Mouse (Mus musculus) liver, embryonic 14.5 days (tissue): ENCODE measurements around the gene Hspd1. TPM values are rescaled to one million over a fixed set of nuclear protein-coding genes. Genes with fewer than 3 reads are reported as not detected.
"Not testable (repeated sequence)": the region's sequence is repeated elsewhere in the genome, so short reads cannot be mapped to it uniquely, and the experiment has no call there.

ENCODE experiments used
- ATAC-seq: fragments of 200-750 bp; cut with Nextera tagmentation; 2 replicates; pipeline ENCODE4 v1.8.0; 2017; ENCODE audit warnings: moderate number of reproducible peaks, mild to moderate bottlenecking, moderate library complexity; ENCODE audit not compliant: insufficient read depth
- DNase-seq, 3 experiments: peaks; one replicate each; pipeline ENCODE4 v3.0.0-alpha.2; 2012 to 2013; ENCODE audit warnings: low read depth in 3 of 3, low spot score in 3 of 3
- H3K27ac ChIP-seq: fragments of 300-500 bp; sonication (generic); 2 replicates; pipeline ENCODE4 v1.5.1; 2014; ENCODE audit warnings: moderate library complexity, mild to moderate bottlenecking, control low read depth, inconsistent platforms
- H3K27me3 ChIP-seq: fragments of 300-500 bp; sonication (generic); 2 replicates; pipeline ENCODE4 v1.6.1; 2014; ENCODE audit warnings: mild to moderate bottlenecking, low read length, moderate library complexity; ENCODE audit not compliant: control insufficient read depth, insufficient read depth
- H3K36me3 ChIP-seq: fragments of 300-500 bp; sonication (generic); replicated peaks from 2 replicates; pipeline ENCODE4 v1.6.1; 2014; ENCODE audit warnings: low read depth; ENCODE audit not compliant: control insufficient read depth, insufficient read depth
- H3K4me1 ChIP-seq, 2 experiments: fragments of 200-500 bp in 1 of 2; fragments of 300-500 bp in 1 of 2; sonication (generic) in 1 of 2; replicated peaks; 2 replicates each; pipeline ENCODE4 v1.6.1; 2012 to 2014; ENCODE audit warnings: antibody characterized with exemption in 1 of 2, inconsistent platforms in 1 of 2, low read length in 1 of 2; ENCODE audit not compliant: control insufficient read depth in 2 of 2, insufficient read depth in 2 of 2
- H3K4me2 ChIP-seq: fragments of 300-500 bp; sonication (generic); 2 replicates; pipeline ENCODE4 v1.6.1; 2014; ENCODE audit warnings: low read depth, mild to moderate bottlenecking, control low read depth, moderate library complexity
- H3K4me3 ChIP-seq, 2 experiments: fragments of 200-500 bp in 1 of 2; fragments of 300-500 bp in 1 of 2; sonication (generic) in 1 of 2; 2 replicates each; pipeline ENCODE4 v1.5.1; 2012 to 2014; ENCODE audit warnings: low read depth in 2 of 2, low read length in 2 of 2, mild to moderate bottlenecking in 2 of 2, control low read depth in 1 of 2, inconsistent platforms in 1 of 2, moderate library complexity in 1 of 2; ENCODE audit not compliant: insufficient read depth in 1 of 2
- H3K9ac ChIP-seq: fragments of 300-500 bp; sonication (generic); replicated peaks from 2 replicates; pipeline ENCODE4 v1.6.1; 2014; ENCODE audit warnings: mild to moderate bottlenecking, control low read depth, moderate library complexity
- H3K9me3 ChIP-seq: fragments of 300-500 bp; sonication (generic); 2 replicates; pipeline ENCODE4 v1.6.1; 2016; ENCODE audit warnings: low read length, mixed read lengths; ENCODE audit not compliant: control insufficient read depth
- CTCF ChIP-seq: IDR thresholded peaks from 2 replicates; pipeline ENCODE4 v1.5.1; 2016; ENCODE audit warnings: antibody characterized with exemption, low read depth, control low read depth
- EP300 ChIP-seq: IDR thresholded peaks from 2 replicates; pipeline ENCODE4 v1.6.1; 2016; ENCODE audit warnings: antibody characterized with exemption, low read depth
- WGBS: fragments of 180-500 bp; shearing (Covaris S2); extraction: QIAGEN DNeasy Blood & Tissue Kit; methylation state at CpG from one replicate; pipeline ENCODE4 v1.1.7; 2014; ENCODE audit not compliant: insufficient replicate concordance; 5-methylcytosine and 5-hydroxymethylcytosine counted together
- polyA plus RNA-seq, 2 experiments: library from polyadenylated mRNA; depleted of rRNA in 1 of 2; stranded (reverse) in 1 of 2; unstranded in 1 of 2; fragments of >200 nt; fragmentation: Nextera tagmentation in 1 of 2; extraction: Ambion mirVana in 1 of 2; gene quantifications; 2 replicates each; pipeline versions ENCODE4 v1.2.1 to v1.2.3; 2012 to 2014

The Hspd1 gene
- polyA plus RNA-seq, 2 experiments, result 163 to 241 TPM

DNA sequence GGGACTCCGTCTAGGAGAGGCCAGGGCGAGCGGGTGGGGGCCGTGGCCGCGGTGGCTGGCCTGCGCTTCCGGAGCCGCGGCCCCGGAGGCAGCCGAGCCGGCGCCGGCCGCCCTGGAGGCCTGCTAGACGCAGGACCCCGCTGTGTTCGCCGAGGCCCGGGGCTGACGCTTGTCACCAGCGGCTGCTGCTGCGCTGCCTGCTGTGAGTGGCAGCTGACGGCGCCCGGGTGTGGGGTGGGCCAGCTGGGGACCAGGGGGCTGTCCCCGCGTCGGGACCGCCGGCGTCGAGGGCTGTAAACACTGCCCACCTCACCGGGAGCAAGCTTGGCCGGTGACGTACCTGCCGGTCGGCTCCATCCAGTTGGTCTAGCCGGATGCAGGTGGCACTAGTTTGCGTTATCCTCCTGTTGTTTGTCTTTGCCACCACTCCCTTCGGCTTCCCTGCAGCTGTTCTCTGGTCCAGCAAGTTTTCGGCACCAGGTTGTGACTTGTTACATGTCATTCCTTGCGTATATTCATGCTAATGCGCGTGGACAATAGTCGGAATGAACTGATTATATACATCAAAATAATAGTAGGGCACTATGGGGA lies 43.5 kb upstream of the Hspd1 start:
- peak; percentile 29 to 37 (median 32) for DNase-seq
- under 1% methylated on average over 46 of the region's 47 CpGs for WGBS

DNA sequence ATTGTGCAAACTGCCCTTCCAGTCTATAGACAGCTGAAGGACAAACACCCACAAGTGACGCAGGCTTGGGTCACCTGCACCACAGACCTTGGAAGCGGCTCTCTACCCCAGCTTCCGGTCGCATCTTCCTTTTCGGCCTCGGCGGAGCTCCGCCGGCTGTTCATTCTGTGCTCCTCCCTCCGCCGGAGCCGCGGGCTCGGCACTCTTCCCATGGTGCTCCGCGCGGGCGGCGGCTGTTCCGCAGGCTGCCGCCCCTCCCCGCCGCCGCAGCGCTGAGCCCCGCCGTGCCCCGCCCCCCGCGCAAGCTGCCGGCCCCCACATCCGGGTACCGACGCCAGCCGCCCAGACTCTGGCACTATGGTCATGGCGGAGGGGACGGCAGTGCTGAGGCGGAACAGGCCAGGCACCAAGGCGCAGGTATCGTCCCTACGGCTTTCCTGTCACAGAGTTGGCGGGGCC lies 42.9 kb upstream of the Hspd1 start, which contains the start of gene Mob4:
Gene Mob4, plus strand, starts transcription at position 289 of the 459 bp plus-strand sequence.
- peak; percentile 84 to 87 (median 85) for DNase-seq
- H3K36me3 ChIP-seq, result no peaks in the 10 kb centered on the region; the same call in 1 of the 2 replicates
- peak; percentile 96 for ATAC-seq
- no peak; the same call in 1 of the 2 replicates for TF ChIP-seq EP300
- no peak for TF ChIP-seq CTCF
- WGBS, result under 1% methylated on average over 42 of the region's 42 CpGs
- H3K4me1 ChIP-seq, result peaks cover 13 to 18% of the 10 kb centered on the region in 2 experiments
- H3K27ac ChIP-seq, result peak within 1 kb of the TSS; percentile 76
- H3K4me3 ChIP-seq, result peak within 1 kb of the TSS; percentile 81 to 92
- peak within 1 kb of the TSS; percentile 79 for H3K4me2 ChIP-seq
- peak within 1 kb of the TSS; percentile 97 for H3K9ac ChIP-seq
- H3K9me3 ChIP-seq, result no peaks in the 10 kb centered on the region
- no peaks in the 10 kb centered on the region for H3K27me3 ChIP-seq

More for the DNA sequence above, 43.5 kb upstream of the Hspd1 start:
- Histone ChIP-seq H3K27ac (peak overlapping the region; percentile 76), H3K27me3 (no peaks in the 10 kb centered on the region), H3K4me2 (peak overlapping the region; percentile 78), H3K4me3 (peak overlapping the region; percentile 81 to 92), H3K4me1 (peaks cover 13 to 18% of the 10 kb centered on the region in 2 experiments), H3K9ac (peak overlapping the region; percentile 97), H3K9me3 (no peaks in the 10 kb centered on the region), H3K36me3 (no peaks in the 10 kb centered on the region; the same call in 1 of the 2 replicates)
- ATAC-seq, result peak; percentile 77
- TF ChIP-seq CTCF (no peak), EP300 (no peak)

DNA sequence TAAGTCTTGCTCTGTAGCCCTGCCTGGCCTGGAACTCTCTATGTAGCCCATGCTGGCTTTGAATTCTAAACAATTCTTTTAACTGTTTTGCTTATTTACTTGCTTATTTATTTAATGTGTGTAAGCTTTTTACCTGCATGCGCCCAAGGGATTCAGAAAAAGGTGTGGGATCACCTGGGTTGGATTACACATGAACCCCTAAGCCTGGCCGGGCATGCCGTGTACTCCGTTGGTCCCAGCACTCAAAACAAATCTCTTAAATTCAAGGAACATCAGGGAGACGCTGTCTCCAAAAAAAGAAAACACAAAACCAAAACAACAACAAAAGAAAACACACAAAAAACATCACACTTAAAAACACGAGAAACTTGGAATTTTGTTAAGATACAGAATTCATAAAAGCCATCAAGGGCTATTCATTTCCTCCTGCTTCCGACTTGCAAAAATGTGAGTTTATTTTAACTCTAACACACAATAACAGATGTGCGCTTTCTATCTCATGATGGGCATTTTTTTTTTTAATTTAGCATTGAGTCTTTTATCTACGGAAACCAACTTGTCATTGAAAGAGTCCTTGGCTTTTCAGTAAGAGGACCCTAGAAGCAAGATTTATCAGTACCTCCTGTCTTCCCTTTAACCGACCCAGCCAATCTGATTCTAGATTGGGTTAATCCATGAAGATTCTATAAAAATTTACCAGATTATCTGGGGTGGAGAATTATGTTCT lies 42.3 kb upstream of the Hspd1 start:
- Histone ChIP-seq H3K27me3 (no peaks in the 10 kb centered on the region), H3K4me3 (peak overlapping the region; percentile 70 to 81), H3K4me2 (peak overlapping the region; percentile 79), H3K4me1 (peaks cover 13 to 18% of the 10 kb centered on the region in 2 experiments), H3K27ac (peak overlapping the region; percentile 75), H3K36me3 (no peaks in the 10 kb centered on the region), H3K9ac (peak overlapping the region; percentile 70), H3K9me3 (no peaks in the 10 kb centered on the region)
- 46% methylated on average over 10 of the region's 10 CpGs for WGBS
- DNase-seq, result no peak
- ATAC-seq, result peak; percentile 5; the same call in 1 of the 2 replicates
- TF ChIP-seq EP300 (no peak), CTCF (no peak)

DNA sequence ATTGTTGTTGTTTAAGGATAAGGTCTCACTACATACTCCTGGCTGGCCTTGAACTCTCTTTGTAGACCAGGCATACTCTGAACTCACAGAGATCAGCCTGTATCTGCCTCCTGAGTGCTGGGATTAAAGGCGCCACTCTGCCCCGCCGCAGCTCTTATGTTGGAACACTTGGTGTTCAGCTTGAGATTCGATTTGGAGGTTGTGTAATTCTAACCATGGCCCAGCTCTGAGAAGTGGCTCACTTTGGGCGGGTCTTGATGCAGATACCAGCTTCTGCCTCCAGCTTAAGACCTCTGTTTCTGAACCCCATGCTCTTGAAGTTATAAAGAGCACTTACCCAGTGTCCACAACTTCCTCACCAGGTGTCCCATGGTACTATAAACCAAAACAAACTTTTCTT lies 41.7 kb upstream of the Hspd1 start:
- H3K27me3 ChIP-seq, result no peaks in the 10 kb centered on the region
- ATAC-seq (no peak), DNase-seq (no peak)
- TF ChIP-seq EP300, result no peak
- no peak for TF ChIP-seq CTCF
- no peak overlapping the region for H3K9ac ChIP-seq
- 72% methylated on average over 5 of the region's 5 CpGs for WGBS
- no peak overlapping the region for H3K4me3 ChIP-seq
- no peaks in the 10 kb centered on the region for H3K9me3 ChIP-seq
- peaks cover 13 to 18% of the 10 kb centered on the region in 2 experiments for H3K4me1 ChIP-seq
- peak overlapping the region; percentile 79 for H3K4me2 ChIP-seq
- no peak overlapping the region; the same call in 1 of the 2 replicates for H3K27ac ChIP-seq
- H3K36me3 ChIP-seq, result no peaks in the 10 kb centered on the region

DNA sequence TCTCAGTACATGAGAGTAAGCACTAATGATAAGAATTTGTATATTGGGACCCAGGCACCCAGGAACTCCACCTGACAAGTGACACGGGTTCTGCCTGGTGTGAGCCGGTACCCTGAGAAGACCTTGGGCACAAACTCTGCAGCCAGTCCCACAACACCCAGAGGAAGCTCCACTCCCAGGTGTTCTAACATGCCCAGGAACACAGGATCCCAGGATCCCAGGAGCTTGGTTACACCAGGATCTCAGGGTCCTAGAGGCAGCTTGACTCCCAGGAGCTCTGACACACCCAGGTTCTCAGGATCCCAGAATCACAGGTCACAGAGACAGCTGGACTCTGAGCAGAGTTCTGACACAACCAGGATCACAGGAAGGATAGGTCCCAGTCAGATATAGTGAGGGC lies 36.1 kb upstream of the Hspd1 start:
- not testable (repeated sequence) for H3K27me3 ChIP-seq, H3K27ac ChIP-seq, H3K36me3 ChIP-seq, H3K4me2 ChIP-seq, H3K4me1 ChIP-seq, H3K9me3 ChIP-seq, DNase-seq, ATAC-seq, H3K4me3 ChIP-seq, H3K9ac ChIP-seq
- WGBS, result 77% methylated on average over 2 of the region's 2 CpGs
